Mouse (Mus musculus): ENCODE data around the gene Kctd10.

DNA sequence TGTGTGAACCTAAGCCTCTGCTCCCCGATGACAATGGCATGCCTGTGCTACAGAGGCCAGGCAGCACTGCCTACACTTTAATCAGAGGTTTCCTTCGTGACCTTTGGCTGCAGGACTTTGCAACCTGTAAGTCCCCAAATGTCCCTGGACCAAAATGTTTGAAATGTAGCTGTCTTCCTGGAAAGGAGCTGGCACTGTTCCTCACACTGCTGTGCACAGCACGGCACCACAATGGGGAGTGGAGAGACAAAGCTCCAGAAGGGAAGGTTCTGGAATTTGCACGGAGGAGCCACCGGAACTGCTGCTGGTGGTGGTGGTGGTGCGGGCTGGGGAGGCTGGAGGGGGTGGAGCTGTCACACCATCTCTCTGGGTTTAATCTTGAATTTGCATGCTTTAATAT, 46.4 kb upstream of the Kctd10 start:
- TF ChIP-seq POLR2A (IDR thresholded peaks at IDR 0.05; ENCODE audit: low read depth, low read length) = no peak
- TF ChIP-seq CTCF (IDR thresholded peaks at IDR 0.05; ENCODE audit: extremely low read depth, insufficient read depth, insufficient read length, insufficient replicate concordance) = no peak
